Mouse (Mus musculus): ENCODE measurements around the gene Nelfb.
"Not testable (repeated sequence)": the region's sequence is repeated elsewhere in the genome, so short reads cannot be mapped to it uniquely, and the experiment has no call there.

Nelfb gene

GRCm38 (mm10) chr2:25211121-25211670, at the start of gene Nelfb:
Gene Nelfb (minus strand): TSS chr2:25211489.
- DNase-seq (ENCODE audit: low read depth, low spot score): peak; percentile 46

DNA sequence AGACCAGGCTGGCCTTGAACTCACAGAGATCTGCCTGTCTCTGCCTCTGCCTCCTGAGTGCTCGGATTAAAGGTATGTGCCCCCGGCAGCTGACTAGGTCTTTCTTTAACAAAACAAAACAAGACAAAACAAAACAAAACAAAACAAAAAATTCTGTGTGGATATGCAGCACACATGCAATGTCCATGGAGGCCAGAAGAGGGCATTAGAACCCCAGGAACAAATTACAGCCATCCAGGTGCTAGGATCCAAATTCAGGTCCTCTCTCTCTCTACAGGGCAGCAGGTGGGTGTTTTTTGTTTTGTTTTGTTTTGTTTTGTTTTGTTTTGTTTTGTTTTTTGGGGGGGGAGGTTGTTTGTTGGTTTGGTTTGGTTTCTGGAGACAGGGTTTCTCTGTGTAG, 47.6 kb upstream of the Nelfb start:
- no peak for DNase-seq (ENCODE audit: low read depth, low spot score)

GRCm38 (mm10) chr2:25257250-25257649, 46.0 kb upstream of the Nelfb start:
- not testable (repeated sequence) for DNase-seq (ENCODE audit: low read depth, low spot score)

- not testable (repeated sequence) for DNase-seq (ENCODE audit: low read depth, low spot score)
Observed at GRCm38 (mm10) chr2:25256443-25257109, 45.3 kb upstream of the Nelfb start.

DNA sequence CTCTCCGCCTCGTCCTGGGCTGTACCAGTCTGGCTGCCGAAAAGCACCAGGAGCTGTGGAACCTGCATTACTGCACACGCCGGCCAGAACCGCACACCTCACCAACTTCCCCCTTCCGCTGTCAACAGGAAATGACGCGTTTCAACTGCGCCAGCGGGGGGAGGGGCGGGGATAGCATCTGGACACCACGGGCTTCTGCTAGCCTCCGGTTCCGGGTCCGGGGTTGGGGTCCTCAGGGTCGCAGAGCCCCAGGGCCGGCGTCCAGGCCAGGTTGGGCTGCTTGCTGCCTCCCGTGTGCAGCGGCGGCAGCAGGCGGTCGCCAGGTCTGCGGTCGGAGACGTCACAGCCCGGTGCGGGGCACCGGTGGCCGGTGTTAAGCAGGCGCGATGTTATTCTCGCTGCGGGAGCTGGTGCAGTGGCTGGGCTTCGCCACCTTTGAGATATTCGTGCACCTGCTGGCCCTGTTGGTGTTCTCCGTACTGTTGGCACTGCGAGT, 44.0 kb upstream of the Nelfb start, which contains the start of gene Tmem203:
Gene Tmem203 (plus strand): TSS at position 156 of the 496 bp plus-strand sequence.
- peak; percentile 83 for DNase-seq (ENCODE audit: low read depth, low spot score)

DNA sequence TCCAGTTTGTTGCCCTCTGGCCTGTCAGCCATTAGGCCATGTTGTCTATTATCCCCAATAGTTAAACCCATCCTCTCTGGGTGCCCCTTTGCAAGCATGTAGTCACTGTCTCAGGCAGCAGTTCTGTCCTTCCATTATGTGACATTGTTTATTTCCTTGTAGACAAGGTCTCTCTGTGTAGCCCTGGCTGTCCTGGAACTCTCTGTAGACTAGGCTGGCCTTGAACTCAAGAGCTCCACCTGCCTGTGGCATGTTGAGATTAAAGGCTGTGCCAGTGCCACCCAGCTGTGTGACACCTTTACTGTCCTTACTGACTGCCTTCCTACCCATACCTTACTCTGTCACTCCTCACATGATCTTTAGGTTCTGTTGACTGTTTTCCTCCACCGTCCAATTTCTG, 41.0 kb upstream of the Nelfb start:
- no peak for DNase-seq (ENCODE audit: low read depth, low spot score)

GRCm38 (mm10) chr2:25246183-25247072, 35.1 kb upstream of the Nelfb start, which contains the start of gene AL732309.1:
Gene AL732309.1 (minus strand): TSS chr2:25246863.
- no peak for DNase-seq (ENCODE audit: low read depth, low spot score)

DNA sequence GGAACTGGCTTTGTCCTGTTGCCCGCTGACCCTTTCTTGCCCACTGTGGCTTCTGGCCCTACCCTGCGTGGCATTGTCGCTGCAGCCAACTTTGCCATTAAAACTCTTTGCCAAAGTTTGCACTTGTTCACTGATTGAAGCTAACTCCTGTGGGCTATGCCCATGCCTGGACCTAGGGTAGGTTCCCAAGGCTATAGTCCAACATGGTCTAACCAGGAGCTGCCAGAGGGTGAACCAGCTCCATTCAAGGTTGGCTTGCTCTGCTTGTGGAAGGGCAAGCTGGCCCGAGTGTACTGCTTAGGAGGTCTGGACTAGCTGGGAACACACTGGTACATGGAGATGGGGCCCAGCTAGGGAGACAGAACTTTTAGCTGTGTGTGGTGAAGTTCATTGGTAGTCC, 32.9 kb upstream of the Nelfb start:
- DNase-seq (ENCODE audit: low read depth, low spot score): no peak

DNA sequence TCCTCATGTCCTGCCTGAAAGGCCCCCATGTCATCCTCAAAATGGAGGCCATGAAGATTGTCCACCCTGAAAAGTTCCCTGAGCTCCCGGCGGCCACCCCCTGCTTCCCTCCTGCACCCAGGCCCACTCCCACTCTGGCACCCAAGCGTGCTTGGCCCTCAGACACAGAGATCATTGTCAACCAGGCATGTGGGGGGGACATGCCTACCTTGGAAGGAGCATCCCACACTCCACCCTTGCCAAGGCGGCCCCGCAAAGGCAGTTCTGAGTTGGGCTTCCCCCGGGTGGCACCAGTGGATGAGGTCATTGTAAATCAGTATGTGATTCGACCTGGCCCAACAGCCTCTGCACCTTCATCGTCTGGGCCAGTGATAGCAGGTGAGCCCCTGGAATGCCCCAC, 32.1 kb upstream of the Nelfb start:
- no peak for DNase-seq (ENCODE audit: low read depth, low spot score)

DNA sequence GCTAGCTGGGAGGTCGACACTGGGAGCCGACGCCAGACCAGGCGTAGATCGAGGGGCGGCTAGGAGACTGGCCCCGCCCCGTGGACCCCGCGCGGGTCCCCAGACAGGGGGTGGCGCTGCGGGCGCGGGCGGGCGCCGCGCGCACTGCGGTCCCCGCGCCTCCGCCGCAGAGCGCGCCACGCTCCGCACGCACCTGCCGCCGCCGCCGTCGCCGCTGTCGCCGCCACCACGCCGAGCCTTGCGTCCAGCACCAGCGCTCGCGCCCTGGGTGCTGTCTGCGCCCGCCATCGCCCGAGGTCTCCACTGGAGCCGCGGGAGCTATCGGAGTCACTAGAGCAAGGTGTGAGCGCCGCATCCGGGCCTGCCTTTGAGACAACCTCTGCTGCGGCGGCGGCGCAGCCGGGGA, 30.8 kb upstream of the Nelfb start, which contains the start of the genes Rnf208 and Cysrt1:
Gene Rnf208 (plus strand): TSS at position 155 of the 406 bp plus-strand sequence.
Gene Cysrt1 (minus strand): TSS at position 352 of the 406 bp plus-strand sequence.
- no peak for DNase-seq (ENCODE audit: low read depth, low spot score)

- no peak for DNase-seq (ENCODE audit: low read depth, low spot score)
Observed at GRCm38 (mm10) chr2:25241438-25241775, 30.1 kb upstream of the Nelfb start.

DNA sequence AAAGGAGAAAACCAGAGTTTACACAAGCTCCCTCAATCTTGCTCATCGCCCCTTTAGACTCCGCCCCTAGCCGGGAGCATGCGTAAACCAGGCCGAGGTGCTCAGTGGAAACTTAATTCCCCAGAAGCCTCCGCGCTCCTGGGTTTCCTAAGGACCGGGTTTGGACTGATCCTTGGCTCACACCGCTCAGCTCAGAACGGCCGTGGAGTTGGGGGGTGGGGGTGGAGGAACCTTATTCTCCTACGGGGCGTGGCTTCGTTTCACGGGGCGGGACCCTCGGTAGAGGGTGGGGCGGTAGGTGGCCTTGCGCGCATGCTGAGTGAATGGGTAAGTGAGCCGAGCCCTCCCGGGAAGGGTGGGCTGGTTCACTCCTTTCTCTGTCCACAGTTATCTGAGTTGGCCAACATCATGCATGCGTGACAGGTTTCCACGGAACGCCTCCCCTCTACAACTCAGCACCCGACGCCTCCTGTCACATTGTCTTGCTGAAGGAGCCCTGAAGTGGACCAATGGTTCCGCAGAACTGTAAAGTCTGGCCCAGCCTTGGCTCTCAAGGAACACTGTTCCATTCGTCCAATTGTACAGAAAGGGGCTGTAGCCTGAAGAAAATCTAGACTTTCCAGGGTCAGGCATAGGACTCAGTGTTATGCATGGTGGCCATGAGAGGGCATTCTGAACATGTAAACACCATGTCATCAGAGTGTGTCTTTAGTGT, 29.6 kb upstream of the Nelfb start:
- peak; percentile 71 for DNase-seq (ENCODE audit: low read depth, low spot score)

DNA sequence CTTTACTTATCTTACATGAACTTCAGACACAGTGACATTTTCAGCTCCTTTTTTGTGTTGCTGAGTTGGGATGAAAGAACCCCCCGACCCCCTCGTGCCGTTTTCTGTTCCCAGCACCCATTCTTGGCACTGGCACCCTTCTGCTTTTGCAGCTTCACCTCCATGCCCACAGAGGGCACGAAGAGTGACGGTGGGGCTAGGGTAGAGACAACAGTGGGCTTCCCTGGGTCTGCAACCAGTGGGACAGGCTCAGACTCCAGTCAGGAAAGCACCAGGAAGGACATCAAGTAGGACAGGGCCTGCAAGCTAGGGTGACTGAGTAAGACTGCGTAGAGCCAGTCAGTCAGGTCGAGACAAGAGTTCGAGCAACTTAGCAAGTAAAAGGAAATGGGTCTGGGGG, 29.0 kb upstream of the Nelfb start:
- no peak for DNase-seq (ENCODE audit: low read depth, low spot score)

GRCm38 (mm10) chr2:25239766-25240165, 28.5 kb upstream of the Nelfb start:
- DNase-seq (ENCODE audit: low read depth, low spot score): no peak

GRCm38 (mm10) chr2:25238106-25238505, 26.8 kb upstream of the Nelfb start:
- DNase-seq (ENCODE audit: low read depth, low spot score): no peak

- no peak for DNase-seq (ENCODE audit: low read depth, low spot score)
Observed at GRCm38 (mm10) chr2:25237522-25237921, 26.2 kb upstream of the Nelfb start.

GRCm38 (mm10) chr2:25236614-25237013, 25.3 kb upstream of the Nelfb start, which contains the start of gene Rnf224:
Gene Rnf224 (minus strand): TSS chr2:25236787.
- DNase-seq (ENCODE audit: low read depth, low spot score): no peak

- no peak for DNase-seq (ENCODE audit: low read depth, low spot score)
Observed at GRCm38 (mm10) chr2:25234551-25235220, 23.4 kb upstream of the Nelfb start.

DNA sequence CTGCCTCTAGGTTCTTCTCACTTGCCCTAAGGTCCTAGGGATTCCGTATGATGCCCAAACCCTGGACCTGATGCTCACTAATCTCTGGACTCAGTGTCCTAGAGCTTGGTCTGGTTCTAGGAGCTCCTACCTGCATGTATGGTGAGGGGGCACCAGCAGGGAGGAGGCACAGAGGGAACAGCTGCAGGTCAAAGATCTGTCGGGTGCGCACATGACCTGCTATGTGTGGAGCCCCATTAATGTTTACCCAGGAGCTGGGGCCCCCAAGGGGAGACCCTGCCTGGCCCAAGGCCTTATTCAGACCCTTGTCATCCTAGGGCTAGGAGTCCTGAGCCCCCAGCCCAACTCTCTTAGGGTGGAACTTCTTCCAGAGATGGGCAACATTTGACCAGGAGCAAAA, 22.8 kb upstream of the Nelfb start, which contains the start of gene Slc34a3:
Gene Slc34a3 (minus strand): TSS at position 315 of the 400 bp plus-strand sequence.
- DNase-seq (ENCODE audit: low read depth, low spot score): no peak

GRCm38 (mm10) chr2:25233421-25233820, 22.1 kb upstream of the Nelfb start:
- no peak for DNase-seq (ENCODE audit: low read depth, low spot score)

- DNase-seq (ENCODE audit: low read depth, low spot score): no peak
Observed at GRCm38 (mm10) chr2:25231038-25231437, 19.7 kb upstream of the Nelfb start.

Data from brain, embryonic 18.5 days (tissue).